Mouse (Mus musculus) adrenal gland, postnatal 36 days (tissue): ENCODE results near the gene Fam155a. TPM values are rescaled to one million over a fixed set of nuclear protein-coding genes. Genes with fewer than 3 reads are reported as not detected.

ENCODE experiments used
- DNase-seq, 2 experiments: peaks; one replicate each; pipeline ENCODE4 v3.0.0; 2021; ENCODE audit warnings: mixed read lengths in 1 of 2
- total RNA-seq, 2 experiments: library from RNA; stranded (reverse); gene quantifications; 2 replicates each; pipeline ENCODE4 v1.2.3; 2021

Fam155a gene
- total RNA-seq, 2 experiments from 2014 or later = 3.9 to 5.1 TPM

- DNase-seq = no peak
These were observed 506.6 kb downstream of the Fam155a start for GRCm38 (mm10) chr8:9264378-9264777.

- no peak for DNase-seq
These were observed 509.4 kb downstream of the Fam155a start for GRCm38 (mm10) chr8:9261527-9261926.

- no peak for DNase-seq
These were observed 515.6 kb downstream of the Fam155a start for GRCm38 (mm10) chr8:9255316-9255715.

- no peak for DNase-seq
These were observed 518.0 kb downstream of the Fam155a start for GRCm38 (mm10) chr8:9252991-9253390.

- DNase-seq = no peak
These were observed 522.7 kb downstream of the Fam155a start for GRCm38 (mm10) chr8:9248109-9248821.

GRCm38 (mm10) chr8:9245994-9246393, 525.0 kb downstream of the Fam155a start:
- DNase-seq = no peak

GRCm38 (mm10) chr8:9240996-9241395, 530.0 kb downstream of the Fam155a start:
- no peak for DNase-seq

GRCm38 (mm10) chr8:9239741-9240140, 531.2 kb downstream of the Fam155a start:
- no peak for DNase-seq

GRCm38 (mm10) chr8:9238974-9239373, 532.0 kb downstream of the Fam155a start:
- no peak for DNase-seq

- peak; percentile 89 for DNase-seq
These were observed 537.5 kb downstream of the Fam155a start for GRCm38 (mm10) chr8:9233326-9233919.

- DNase-seq = peak; percentile 55 to 61
These were observed 543.0 kb downstream of the Fam155a start for GRCm38 (mm10) chr8:9227779-9228464.

- DNase-seq = no peak
These were observed 544.2 kb downstream of the Fam155a start for GRCm38 (mm10) chr8:9226767-9227166.

GRCm38 (mm10) chr8:9211751-9212150, 559.2 kb downstream of the Fam155a start:
- DNase-seq = no peak

GRCm38 (mm10) chr8:9207505-9208051, 563.4 kb downstream of the Fam155a start:
- DNase-seq = no peak

- DNase-seq = no peak
These were observed 566.5 kb downstream of the Fam155a start for GRCm38 (mm10) chr8:9204345-9205067.

GRCm38 (mm10) chr8:9200099-9200498, 570.9 kb downstream of the Fam155a start:
- DNase-seq = no peak

- DNase-seq = no peak
These were observed 579.3 kb downstream of the Fam155a start for GRCm38 (mm10) chr8:9191682-9192081.

GRCm38 (mm10) chr8:9188616-9189015, 582.3 kb downstream of the Fam155a start:
- peak in 1 of 2 experiments; percentile 12 for DNase-seq

- no peak for DNase-seq
These were observed 585.8 kb downstream of the Fam155a start for GRCm38 (mm10) chr8:9185200-9185599.

GRCm38 (mm10) chr8:9182461-9182860, 588.5 kb downstream of the Fam155a start:
- no peak for DNase-seq

- DNase-seq = peak; percentile 22 to 53
These were observed 590.2 kb downstream of the Fam155a start for GRCm38 (mm10) chr8:9180686-9181315.

- no peak for DNase-seq
These were observed 594.0 kb downstream of the Fam155a start for GRCm38 (mm10) chr8:9176974-9177373.
